Mouse (Mus musculus) gastrocnemius, postnatal 10 days (tissue): ENCODE results near the gene Flt1. TPM values are rescaled to one million over a fixed set of nuclear protein-coding genes. Genes with fewer than 3 reads are reported as not detected.
A peak's percentile ranks its signal among the peaks of the same experiment; 100 is the strongest.

Experiments used
- DNase-seq: peaks from one replicate; pipeline ENCODE4 v3.0.0; 2021; ENCODE audit warnings: mixed read lengths
- total RNA-seq, 2 experiments: library from RNA; stranded (reverse); gene quantifications; 2 replicates each; pipeline ENCODE4 v1.2.3; 2021

The Flt1 gene
- total RNA-seq, 2 experiments from 2014 or later = 14.7 to 17.8 TPM

DNA sequence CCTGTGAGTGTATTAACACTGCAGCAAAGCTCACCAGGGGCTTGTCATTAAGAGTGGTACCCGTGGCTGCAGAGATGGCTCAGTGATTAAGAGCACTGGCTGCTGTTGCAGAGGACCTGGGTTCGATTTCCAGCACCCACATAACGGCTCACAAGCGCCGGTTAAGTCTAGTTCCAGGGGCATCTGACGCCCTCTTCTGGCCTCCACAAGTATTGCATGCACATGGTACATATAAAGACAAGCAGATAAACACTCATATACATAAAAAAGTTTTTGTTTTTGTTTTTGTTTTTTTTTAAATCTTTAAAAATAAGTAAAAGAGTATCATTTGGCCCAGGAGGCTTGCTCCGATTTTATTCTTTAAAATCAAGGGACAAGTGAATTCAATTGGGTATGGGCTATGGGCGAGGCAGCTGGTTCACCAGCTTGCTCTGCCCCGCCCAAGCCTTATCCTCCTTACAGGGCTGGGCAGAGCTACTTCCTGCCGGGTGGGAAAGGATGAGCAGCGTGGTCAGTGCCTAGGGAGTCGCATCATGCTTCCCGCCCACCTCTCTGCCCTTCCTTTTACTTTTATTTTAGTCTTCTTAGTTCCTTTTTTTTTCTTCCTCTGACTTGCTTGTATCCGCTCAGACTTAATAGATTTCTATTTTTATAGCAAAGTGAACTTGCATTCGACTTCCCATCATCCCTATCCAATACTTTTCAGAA is 57.0 kb downstream of the Flt1 start:
- no peak for DNase-seq

DNA sequence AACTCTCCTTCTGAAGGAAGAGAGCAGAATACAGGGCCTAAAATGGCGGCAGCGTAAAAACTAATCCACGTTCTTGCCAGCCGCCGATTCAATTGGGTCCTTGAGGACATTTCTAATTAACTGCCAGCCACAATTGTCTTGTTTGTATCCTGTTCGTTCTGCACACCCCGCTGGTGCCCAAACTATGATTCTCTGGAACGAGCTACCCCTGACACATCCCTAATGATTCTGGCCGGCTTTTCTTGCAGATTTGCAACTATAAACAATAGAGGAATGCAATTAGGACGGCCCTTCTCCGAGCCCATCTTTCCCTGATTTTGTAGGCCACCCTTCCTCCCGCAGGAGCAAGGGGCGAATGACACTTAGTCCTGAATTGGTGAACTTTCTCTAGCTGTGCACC is 59.9 kb downstream of the Flt1 start:
- no peak for DNase-seq

DNA sequence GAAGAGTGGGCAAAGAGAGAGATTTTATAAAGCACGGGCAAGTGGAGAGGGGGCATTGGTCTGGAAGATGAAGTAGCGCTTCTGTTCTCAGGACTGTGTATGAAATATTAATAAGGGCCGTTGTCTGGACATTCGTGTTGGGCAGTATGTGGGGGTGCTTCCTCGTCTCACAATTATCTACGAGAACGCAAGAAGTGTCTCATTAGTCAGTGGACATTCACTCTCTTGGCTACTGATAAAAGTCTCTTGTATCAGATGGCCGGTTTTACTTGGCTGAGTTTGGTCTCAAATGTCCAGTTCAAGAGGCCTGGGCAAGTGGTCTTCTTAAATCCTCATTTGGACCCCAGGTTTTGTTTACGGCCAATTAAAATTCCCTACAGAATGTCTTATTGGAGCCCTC is 60.4 kb downstream of the Flt1 start:
- DNase-seq = no peak

DNA sequence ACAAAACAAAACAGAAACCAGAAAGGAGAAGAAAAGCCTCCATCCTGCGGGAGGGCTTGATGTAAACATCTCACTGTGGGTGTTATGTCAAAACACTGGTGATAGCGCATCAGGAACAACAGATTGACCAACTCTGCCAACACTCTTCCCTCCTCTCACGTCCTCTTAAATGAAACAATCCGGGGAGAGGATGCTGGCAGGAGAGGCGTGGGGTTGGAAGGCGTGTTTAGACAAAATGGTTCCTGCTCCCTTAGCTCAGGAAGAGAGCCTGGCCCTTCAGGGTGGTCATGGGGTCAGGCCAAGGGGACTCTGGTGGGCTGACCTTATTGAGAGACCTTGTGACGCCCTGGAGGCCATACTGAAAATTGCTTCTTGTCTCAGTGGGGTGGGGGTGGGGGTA is 65.9 kb downstream of the Flt1 start:
- no peak for DNase-seq

DNA sequence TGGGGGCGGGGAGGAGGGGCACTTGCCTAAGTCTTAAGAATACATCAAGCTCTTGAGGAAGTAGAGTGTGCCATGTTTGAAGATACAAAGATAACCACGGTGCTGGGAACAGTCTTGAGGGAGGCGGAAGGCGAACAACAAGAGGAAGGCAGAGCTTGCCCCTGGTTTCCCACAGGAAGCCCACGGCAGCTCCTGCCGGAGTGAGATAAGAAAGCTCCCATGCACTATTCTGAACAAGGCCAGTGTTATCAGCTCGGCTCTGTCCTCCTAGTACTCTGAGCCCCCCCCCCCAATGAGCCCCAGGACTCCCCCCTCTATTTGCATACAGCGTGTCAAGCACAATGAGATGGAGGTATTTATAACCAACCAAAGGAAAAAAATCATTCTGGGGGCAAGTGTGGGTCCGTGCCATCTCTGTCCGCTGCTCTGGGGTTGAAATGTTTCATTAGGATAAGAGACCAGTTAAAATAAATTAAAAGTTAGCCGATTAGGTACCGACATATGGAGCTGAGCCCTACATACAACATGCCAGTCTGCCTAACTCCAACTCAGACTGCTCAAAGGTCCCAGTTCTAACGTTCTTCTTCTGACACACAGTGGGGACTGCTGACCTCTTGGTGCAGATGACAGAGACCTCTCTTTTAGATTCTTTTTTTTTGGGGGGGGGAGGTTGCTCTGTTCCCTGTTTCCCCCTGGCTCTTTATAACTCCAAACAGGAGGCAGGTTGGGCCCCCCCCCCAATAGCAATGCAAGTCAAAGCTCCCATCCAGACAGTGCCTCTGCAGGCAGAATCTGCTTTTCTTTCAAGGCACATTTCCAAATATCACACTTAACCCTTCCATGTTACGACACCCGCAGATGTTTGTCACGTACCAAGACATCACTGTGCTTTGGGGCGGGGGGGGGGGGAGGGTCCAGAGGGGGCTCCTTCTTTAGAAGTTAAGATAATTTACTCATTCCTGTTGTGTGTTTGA is 67.6 kb downstream of the Flt1 start:
- DNase-seq = no peak

DNA sequence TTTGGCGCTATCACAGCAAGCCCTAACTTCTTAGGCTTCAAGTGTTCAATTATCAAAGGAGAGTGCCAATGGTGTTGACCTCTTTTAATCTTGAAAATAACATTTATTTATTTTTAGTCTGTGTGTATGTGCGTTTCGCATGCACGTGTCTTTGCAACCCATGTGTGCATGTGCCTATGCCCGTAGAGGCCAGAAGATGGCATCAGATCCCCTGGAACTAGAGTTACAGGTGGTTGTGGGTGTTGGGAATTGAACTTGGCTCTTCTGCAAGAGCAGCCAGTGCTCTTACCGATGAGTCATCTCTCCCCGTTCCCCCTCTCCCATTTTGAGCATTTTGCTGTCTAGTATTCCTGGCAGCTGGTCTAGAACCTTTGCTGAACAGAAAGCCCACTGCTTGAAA is 70.0 kb downstream of the Flt1 start:
- no peak for DNase-seq

DNA sequence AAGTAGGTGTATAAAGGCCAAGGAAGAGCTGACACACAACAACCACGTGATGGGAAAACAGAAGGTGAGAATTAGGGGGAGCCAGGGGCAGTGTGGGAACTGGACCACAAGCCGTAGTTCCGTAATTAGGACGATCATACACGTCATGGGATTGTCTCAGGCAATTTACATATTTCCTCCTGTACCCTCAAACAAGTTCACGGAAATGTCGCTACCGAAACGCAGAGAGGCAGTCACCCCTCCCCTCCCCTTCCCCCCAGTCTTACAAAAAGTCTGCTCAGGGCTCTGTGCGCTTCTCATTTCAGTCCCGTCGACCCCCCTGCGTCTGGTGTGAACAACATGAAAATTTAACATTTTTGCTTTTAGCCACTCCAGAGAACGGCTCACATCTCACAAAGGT is 74.6 kb downstream of the Flt1 start:
- no peak for DNase-seq

DNA sequence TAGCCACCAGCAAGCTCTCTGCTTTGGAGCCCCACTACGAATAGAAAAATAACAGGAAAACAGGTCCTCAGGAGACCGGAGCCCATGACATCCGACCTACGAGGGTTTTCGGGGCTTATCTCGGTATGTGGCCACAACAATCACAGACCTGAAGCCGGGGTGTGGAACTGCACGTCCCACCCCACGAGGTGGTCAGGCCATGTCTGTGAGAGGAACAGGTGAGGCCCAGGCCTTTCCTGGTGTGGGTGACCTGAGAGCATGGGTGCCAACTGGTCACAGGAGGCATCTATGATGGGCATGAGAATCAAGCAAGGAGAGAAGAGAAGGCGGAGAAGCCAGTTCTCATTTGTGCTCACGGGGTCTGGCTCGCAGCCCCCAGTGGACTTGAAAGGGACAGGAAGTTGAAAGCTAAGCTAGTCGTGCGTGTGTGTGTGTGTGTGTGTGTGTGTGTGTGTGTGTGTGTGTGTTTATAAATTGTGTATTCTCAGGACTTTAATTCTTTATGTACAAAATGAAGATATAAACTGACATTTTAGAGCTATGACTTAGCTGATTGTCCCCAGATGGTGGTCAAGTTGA is 79.4 kb downstream of the Flt1 start:
- DNase-seq = no peak

DNA sequence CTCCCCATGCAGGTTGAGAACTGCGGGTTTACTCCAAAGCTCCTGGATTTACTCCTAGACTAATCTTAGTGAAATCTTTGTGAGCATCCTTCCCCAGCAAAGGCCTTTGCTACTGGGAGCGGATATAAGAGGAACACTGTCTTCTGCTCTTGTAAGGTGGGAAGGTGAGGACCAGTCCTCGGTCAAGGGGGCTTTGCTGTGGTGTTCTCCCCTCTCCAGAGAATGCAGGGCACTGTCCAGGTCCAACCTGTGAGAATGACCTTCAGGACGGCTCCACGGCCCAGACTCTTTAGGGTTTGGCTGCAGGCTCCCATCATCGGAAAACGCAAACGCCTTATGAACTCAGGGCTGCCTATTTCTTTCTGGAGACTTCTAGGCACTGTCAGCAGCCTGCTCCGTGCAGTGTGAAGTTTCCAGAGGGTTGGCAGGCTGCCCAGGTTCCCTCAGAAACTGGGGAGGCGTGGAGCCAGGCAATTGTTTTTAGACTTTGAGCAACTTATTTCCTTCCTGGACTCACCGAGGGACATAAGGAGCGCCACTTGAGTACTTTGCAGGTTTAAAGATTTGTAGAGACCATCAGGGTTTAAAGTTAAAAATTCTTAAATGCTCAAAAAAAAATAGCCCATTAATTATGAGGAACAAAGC is 80.7 kb downstream of the Flt1 start:
- peak; percentile 80 for DNase-seq

DNA sequence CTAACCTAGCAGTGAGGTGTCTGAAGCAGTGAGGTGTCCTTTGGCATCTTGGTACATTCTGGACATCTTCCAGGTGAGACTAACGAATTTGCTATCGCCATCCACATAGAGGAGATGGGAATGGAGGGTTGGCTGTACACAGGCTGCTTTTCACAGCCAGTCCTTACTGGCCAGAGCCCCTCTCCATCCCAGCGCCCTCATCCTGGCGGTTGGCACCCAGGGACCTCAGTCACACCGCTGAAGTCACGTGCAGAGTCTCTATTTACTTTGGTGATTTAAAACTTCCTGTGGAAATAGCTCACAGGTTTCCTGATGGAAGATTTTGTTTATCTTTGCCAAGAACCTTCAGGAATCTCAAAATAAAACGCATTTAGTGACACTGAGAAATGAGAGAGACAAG is 84.4 kb downstream of the Flt1 start:
- no peak for DNase-seq

DNA sequence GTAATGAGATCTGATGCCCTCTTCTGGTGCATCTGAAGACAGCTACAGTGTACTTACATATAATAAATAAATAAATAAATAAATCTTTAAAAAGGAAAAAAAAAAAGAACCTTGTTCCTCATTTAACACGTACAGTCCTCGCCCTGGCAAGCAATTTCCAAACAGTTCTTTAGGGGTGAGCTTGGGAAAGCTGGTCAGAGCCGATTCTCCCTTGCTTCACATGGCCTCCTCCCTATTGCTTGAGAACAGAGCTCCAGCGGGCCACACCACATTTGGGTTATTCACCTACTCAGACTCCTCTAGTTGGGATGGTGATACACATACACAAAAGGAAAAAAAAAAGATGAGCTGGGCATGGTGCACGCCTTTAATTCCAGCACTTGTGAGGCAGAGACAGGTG is 85.9 kb downstream of the Flt1 start:
- DNase-seq = no peak

DNA sequence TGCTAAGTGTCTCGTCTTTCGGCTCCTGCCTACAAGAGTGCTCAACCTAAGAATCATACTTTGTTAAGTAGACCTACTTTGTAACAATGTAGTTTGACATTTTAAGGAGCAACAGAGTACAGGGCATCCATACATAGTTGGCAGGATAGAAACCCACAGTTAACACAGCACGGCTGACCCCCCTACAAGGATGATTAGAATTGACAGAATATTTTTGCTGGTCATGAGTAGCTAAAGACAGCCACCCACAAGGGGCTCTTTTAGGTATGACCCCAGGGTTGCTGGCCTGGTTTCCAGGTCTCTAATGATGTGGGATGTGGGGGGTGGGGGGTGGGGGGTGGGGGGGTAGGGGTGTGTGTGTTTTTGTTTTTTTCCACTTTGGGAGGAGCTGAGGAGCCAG is 89.1 kb downstream of the Flt1 start:
- DNase-seq = no peak

DNA sequence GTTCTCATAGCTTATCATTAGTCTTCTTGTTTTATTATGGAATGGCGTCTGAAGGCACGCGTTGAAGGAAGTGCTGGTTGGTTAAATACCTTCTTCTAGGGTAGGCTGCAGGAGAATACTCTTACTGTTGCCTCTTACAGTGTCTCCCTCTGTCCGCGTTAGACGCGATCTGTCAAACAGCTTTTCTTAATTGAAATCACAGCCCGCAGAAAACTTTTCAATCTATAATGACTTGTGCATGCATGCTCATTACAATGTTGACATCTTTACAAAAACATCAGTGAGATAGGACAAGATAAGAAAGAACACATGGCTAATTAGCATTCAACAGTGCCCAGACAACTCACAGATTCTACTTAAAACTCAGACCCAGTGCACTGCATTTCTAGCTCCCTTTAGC is 89.9 kb downstream of the Flt1 start:
- no peak for DNase-seq

DNA sequence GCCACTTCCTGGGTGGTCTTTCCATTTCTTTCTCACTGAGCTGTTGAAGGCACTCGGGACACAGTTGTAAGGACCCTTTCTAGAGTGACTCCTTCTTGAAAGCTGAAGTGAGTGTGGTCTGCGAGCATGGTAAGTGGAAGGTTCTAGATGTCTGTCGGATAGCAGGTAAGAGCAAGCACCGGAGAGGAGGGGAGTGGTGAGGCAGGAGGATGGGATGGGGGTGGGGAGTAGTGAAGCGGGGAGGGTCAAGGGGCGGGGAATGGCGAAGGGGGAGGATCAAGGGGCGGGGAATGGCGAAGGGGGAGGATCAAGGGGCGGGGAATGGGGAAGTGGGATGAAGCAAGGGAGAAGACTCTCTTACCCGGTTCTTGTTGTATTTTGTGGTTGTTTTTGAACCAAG is 91.8 kb downstream of the Flt1 start:
- DNase-seq = no peak

DNA sequence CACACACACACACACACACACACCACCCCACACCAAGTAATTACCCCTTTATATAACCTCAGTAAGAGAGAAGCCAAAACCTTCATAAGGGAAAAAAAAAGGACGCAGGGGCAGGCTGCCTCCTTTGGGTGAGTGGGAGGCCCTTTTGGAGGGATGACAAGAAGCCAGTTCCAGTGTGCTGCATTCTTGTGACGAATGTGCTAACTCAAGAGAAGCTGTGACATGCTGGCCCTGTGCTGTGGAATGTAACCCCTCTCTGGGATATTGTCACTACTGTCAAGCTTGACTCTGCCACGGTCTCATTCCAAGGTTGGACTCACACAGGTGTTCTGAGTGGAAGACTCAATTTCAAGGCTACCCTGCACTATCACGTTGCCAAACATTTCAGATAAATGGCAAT is 93.1 kb downstream of the Flt1 start:
- DNase-seq = no peak

DNA sequence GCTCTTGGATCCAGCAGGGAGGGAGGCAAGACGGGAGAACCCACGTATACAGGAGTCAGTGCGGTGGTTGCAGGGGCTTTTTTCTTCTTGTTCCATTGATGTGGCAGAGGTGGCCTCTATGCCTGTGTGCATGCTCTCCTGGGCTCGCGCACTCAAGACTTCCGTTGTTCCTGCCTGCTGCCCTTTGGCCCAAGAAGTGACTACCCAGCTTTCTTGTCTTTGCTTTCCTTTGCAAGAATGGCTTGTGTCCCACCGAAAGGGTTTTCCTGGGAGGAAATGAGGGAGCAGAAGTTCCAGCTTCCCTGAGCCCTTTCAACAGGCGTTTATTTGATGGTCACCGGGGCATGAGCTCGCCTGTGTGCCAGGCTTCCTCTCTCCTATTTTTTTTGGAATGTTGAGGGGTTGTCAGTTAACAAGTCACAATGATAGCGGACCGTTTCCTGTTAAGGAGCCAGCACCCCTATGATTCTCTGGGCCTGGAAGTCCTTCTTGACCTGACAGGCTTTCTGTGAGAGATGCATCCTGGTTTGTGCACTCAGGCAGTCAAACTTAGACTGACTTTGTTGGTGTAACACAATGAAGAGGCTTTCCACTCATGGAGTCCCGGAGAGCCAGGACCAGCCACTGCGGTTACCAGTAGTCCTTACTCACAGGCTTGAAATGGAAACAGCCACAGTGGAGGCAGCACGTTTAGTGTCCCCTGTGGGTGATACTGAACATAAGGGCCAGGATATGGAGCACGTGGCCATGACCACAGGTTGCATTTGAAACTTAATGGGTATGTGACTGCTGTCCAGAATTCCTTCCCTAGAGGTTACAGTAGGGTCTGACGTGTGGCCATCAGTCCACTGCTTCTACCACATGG is 95.2 kb downstream of the Flt1 start:
- DNase-seq = no peak

DNA sequence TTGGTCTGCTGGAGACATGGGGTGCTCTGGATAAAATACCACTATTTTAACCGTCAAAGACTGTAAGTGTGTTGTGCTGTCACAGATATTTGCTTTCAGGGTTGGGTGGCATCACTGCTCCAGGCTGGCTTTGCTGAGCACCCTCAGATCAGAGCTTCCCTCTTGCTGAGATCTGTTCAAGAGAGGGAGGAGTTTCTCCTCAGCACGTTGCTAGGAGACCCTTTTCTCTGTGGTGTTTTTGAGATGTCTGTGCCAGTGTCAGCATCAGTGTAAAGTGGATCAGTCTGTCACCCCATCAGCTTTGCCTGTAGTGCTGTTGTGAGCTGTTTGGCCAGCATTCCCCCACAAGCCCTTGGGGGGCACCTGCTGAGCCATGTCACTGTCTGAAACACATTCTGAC is 98.9 kb downstream of the Flt1 start:
- no peak for DNase-seq

DNA sequence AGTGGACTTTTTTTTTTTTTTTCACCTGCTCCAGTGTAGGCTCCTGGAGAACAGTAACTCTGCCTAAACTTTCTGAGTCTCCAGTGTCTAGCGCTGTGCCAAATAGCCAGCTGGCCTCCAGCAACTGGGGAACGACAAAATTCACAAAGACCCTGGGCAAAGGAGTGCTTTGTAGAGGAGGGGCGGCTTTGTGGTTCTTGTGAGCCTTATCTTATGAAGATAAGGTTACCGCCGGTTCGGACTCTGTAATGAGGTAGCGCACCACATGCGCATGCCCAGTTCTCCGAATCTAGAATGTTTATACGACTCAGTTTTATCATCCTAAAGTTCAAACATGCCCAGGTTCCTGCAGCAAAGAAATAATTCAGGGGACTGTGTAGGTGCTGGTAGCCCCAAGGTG is 102.1 kb downstream of the Flt1 start:
- DNase-seq = no peak

DNA sequence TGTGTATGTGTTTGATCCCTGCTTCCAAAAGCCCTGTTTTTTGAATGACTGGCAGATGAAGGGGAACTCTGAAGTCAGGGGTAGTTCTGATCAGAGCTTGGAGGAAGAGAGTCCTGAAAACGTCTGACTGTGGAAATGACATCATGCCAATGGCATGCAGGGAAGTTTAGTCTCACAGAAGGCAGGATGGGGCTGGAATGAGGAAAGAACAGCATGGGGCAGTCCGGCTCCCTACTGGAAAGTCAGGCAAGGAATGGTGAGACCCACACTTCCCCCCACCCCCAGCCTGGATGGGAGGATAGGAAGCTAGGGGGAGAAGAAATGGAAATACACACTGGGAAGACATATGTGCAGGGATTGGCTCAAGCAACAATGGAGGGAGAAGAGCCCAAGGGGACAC is 105.6 kb downstream of the Flt1 start:
- DNase-seq = no peak

DNA sequence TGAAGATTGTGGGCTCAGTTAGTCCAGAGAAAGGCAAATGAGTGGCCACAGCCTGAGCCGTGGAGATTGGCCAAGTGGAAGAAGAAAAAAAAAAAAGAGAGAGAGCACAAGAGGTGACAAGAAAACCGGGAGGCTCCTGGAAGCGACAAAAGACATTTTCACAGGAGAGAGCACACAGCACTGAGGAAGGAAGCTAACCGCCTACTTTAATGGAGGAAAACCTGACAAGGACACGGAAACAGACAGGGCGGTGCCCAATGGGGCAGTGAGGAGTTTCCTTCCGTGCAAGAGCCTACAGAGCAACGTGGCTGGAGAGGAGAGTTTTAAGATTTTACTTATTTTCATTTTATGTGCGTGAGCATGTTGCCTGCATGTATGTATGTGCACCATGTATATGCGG is 107.6 kb downstream of the Flt1 start:
- no peak for DNase-seq

DNA sequence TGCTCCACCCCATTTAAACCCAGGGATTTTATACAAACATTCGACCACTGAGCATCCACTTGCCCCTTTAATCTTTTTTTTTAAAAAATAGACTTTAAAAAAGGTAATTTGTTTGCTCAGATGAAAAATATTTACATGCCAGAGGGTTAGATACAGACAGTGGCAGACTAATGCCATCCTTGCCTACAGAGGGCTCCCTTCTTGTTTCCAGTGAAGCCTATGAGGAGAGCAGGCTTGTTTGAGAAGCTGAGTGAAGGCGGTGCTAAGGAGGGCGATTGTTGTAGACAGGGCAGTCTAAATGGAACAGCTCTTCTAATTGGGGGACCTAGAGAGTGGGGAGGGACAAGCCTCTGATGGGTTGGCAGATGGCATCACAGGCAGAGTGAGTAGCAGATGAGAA is 109.4 kb downstream of the Flt1 start:
- DNase-seq = no peak

DNA sequence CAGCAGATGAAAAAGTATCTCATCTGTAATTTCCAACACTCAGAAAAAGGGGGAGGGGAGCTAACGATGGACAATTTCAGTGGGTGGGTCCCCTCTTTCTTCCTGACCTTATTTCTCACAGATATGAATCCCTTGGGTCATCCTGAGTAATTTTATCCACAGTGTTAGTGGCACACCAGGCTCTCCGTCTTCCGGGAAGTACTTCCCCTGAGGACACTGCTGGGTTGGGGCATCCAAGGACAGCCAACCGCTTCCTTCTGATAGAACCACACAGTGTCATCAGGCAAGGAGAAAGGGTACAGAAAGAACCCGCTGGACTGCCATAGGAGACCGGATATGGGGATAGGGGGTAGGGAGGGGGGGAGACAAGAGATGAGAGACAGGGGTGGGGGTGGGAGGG is 111.2 kb downstream of the Flt1 start:
- DNase-seq = no peak
